Mouse (Mus musculus): ENCODE data around the gene Rps17. TPM values are rescaled to one million over a fixed set of nuclear protein-coding genes. Genes with fewer than 3 reads are reported as not detected.

Gene Rps17
- polyA plus RNA-seq, 1 experiment from 2014 or later = 944 TPM

- no peak for ATAC-seq (ENCODE audit: extremely low read depth, insufficient number of reproducible peaks, low FRiP score, low TSS enrichment)
- H3K4me2 ChIP-seq = peak overlapping the region; percentile 94
- H3K36me3 ChIP-seq = peaks cover 35% of the 10 kb centered on the region
- peak overlapping the region; percentile 85 for H3K9ac ChIP-seq
- no peaks in the 10 kb centered on the region for H3K9me3 ChIP-seq
- H3K27me3 ChIP-seq (replicated peaks) = peaks cover 10% of the 10 kb centered on the region
- peak overlapping the region; percentile 66 for H3K27ac ChIP-seq (replicated peaks)
- peaks cover 27% of the 10 kb centered on the region for H3K4me1 ChIP-seq
- H3K4me3 ChIP-seq = peak overlapping the region; percentile 93
- WGBS = 60% methylated on average over 15 of the region's 15 CpGs
These were observed 555 bp upstream of the Rps17 start for GRCm38 (mm10) chr7:81345447-81346170.

DNA sequence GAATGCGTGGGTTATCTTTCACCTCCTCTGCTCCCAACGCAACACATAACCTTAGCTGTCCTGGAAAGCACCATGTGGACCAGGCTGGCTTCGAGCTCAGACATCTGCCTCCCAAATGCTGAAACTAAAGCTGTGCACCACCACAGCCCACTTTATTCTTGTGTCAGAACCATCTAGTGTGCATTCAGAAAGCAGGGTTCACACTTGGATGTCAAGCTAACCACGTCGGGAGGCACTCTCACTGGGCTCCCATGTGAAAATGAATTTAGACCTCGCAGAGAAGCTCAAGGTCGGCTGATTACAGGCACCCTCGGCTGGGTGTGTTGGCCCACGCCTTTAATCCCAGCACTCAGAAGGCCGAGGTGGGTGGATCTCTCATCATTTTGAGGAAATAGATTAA lies 1.2 kb downstream of the Rps17 start:
- H3K4me3 ChIP-seq = peak overlapping the region; percentile 93
- H3K9me3 ChIP-seq = no peaks in the 10 kb centered on the region
- H3K4me1 ChIP-seq = peaks cover 27% of the 10 kb centered on the region
- H3K4me2 ChIP-seq = peak overlapping the region; percentile 94
- peaks cover 53% of the 10 kb centered on the region for H3K36me3 ChIP-seq
- ATAC-seq (ENCODE audit: extremely low read depth, insufficient number of reproducible peaks, low FRiP score, low TSS enrichment) = no peak
- peaks cover 5% of the 10 kb centered on the region; the same call in 1 of the 2 replicates for H3K27me3 ChIP-seq (replicated peaks)
- 6% methylated on average over 10 of the region's 10 CpGs for WGBS
- peak overlapping the region; percentile 99 for H3K9ac ChIP-seq
- H3K27ac ChIP-seq (replicated peaks) = peak overlapping the region; percentile 89; the same call in 1 of the 2 replicates

GRCm38 (mm10) chr7:81343316-81343715 lies 1.7 kb downstream of the Rps17 start:
- Histone ChIP-seq H3K9me3 (no peaks in the 10 kb centered on the region), H3K4me1 (peaks cover 27% of the 10 kb centered on the region), H3K9ac (peak overlapping the region; percentile 99), H3K27ac (replicated peaks) (no peak overlapping the region), H3K4me2 (peak overlapping the region; percentile 94), H3K36me3 (peaks cover 58% of the 10 kb centered on the region), H3K27me3 (replicated peaks) (peaks cover 5% of the 10 kb centered on the region; the same call in 1 of the 2 replicates), H3K4me3 (peak overlapping the region; percentile 93)
- ATAC-seq (ENCODE audit: extremely low read depth, insufficient number of reproducible peaks, low FRiP score, low TSS enrichment) = no peak
- 19% methylated on average over 8 of the region's 8 CpGs for WGBS

DNA sequence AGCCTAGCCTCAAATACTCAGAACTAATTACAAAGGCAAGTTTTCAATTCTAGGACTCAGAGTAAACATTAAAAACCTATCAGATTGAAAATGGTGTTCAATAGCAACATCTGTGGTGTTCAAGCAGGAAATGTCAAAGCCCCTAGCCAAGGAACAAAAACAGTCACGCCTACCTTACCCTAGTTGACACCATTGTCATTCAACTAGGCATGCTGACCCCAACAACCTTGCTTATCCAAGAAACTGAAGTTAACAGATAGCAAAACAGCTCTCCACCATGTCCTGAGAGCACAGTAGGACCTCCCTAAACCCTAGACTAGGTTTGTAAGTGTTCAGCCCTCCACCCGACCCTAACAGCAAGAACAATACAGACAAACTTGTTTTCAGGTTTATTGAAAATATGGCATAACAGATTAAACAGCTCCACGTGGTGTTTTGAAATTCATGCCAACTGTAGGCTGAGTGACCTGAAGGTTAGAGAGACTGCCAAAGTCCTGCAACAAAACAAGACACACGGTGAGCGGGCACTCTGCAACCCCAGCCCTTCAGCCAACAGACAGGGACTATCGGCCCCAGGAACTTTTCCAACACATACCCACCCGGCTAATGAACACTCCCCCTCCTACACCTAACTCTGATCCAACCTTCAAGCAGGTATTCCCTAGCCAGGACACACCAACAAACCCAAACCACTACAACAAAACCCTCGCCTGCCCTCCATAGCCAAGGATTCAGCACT lies 2.5 kb downstream of the Rps17 start:
- Histone ChIP-seq H3K27ac (replicated peaks) (no peak overlapping the region), H3K4me1 (peaks cover 27% of the 10 kb centered on the region), H3K9me3 (no peaks in the 10 kb centered on the region), H3K4me2 (peak overlapping the region; percentile 94), H3K9ac (peak overlapping the region; percentile 99), H3K4me3 (peak overlapping the region; percentile 93), H3K27me3 (replicated peaks) (no peaks in the 10 kb centered on the region), H3K36me3 (peaks cover 66% of the 10 kb centered on the region)
- no peak for ATAC-seq (ENCODE audit: extremely low read depth, insufficient number of reproducible peaks, low FRiP score, low TSS enrichment)
- WGBS = 53% methylated on average over 8 of the region's 8 CpGs

- Histone ChIP-seq H3K4me1 (peaks cover 27% of the 10 kb centered on the region), H3K27ac (replicated peaks) (no peak overlapping the region), H3K9me3 (no peaks in the 10 kb centered on the region), H3K9ac (no peak overlapping the region), H3K4me2 (no peak overlapping the region), H3K4me3 (no peak overlapping the region), H3K27me3 (replicated peaks) (no peaks in the 10 kb centered on the region), H3K36me3 (peaks cover 75% of the 10 kb centered on the region)
- 50% methylated on average over 3 of the region's 3 CpGs for WGBS
- ATAC-seq (ENCODE audit: extremely low read depth, insufficient number of reproducible peaks, low FRiP score, low TSS enrichment) = no peak
These were observed 3.5 kb downstream of the Rps17 start for GRCm38 (mm10) chr7:81341563-81341962.

- H3K4me3 ChIP-seq = no peak overlapping the region
- no peak overlapping the region for H3K4me2 ChIP-seq
- H3K27me3 ChIP-seq (replicated peaks) = no peaks in the 10 kb centered on the region
- WGBS = 81% methylated on average over 4 of the region's 4 CpGs
- H3K27ac ChIP-seq (replicated peaks) = no peak overlapping the region
- peaks cover 34% of the 10 kb centered on the region for H3K4me1 ChIP-seq
- H3K36me3 ChIP-seq = peaks cover 85% of the 10 kb centered on the region
- H3K9me3 ChIP-seq = no peaks in the 10 kb centered on the region
- ATAC-seq (ENCODE audit: extremely low read depth, insufficient number of reproducible peaks, low FRiP score, low TSS enrichment) = no peak
- no peak overlapping the region for H3K9ac ChIP-seq
These were observed 5.3 kb downstream of the Rps17 start for GRCm38 (mm10) chr7:81339783-81340182.

DNA sequence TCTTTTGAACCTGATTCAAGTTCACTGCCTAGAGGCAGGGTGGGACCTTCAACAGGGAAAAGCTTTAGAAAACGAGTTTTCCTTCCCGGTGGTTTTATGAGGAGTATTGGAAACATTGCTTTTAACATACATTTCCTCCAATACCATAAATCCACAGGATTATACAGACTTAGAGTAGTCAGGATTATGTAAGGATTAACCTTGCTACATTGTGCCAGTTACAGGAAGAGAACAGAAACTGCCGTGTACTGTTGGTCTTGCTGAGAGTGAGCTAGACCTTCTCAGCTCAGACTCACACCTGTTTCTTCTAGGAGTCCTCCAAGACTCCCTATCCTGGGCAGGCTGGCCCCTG lies 6.6 kb downstream of the Rps17 start:
- Histone ChIP-seq H3K4me1 (peaks cover 28% of the 10 kb centered on the region), H3K9ac (no peak overlapping the region; the same call in 1 of the 2 replicates), H3K9me3 (no peaks in the 10 kb centered on the region), H3K27ac (replicated peaks) (no peak overlapping the region), H3K27me3 (replicated peaks) (no peaks in the 10 kb centered on the region), H3K36me3 (peaks cover 85% of the 10 kb centered on the region), H3K4me2 (no peak overlapping the region), H3K4me3 (no peak overlapping the region)
- no peak for ATAC-seq (ENCODE audit: extremely low read depth, insufficient number of reproducible peaks, low FRiP score, low TSS enrichment)
- 77% methylated on average over 3 of the region's 3 CpGs for WGBS

DNA sequence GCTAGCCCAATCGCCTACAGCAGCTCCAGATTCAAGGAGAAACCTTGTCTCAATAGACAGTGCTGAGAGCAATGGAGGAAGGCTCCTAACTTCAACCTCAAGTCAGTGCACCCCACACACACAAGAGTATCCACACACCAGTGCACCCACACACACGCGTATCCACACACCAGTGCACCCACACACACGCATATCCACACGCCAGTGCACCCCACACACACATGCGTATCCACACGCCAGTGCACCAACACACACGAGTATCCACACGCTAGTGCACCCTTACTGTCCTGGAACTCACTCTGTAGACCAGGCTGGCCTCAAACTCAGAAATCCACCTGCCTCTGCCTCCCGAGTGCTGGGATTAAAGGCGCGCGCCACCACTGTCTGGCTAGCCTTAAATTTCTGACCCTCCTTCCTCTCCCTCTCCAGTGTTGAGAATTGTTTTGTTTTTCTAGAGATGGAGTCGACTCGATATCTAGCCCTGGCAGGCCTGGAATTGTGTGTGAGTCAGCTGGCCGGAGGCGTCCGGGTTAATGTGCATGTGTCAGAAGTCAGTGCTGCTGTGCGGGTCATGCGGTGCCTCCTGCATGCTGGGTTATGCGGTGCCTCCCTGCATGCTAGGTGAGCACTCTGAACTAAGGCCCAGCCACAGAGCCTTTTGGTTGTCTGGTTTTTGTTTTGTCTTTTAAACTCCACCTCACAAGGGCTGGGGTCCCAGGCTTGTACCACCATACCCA lies 7.1 kb downstream of the Rps17 start:
- Histone ChIP-seq H3K4me2 (no peak overlapping the region), H3K4me3 (no peak overlapping the region), H3K4me1 (peaks cover 22% of the 10 kb centered on the region), H3K9me3 (no peaks in the 10 kb centered on the region), H3K9ac (no peak overlapping the region), H3K36me3 (peaks cover 82% of the 10 kb centered on the region), H3K27ac (replicated peaks) (no peak overlapping the region), H3K27me3 (replicated peaks) (no peaks in the 10 kb centered on the region)
- ATAC-seq (ENCODE audit: extremely low read depth, insufficient number of reproducible peaks, low FRiP score, low TSS enrichment) = no peak
- 92% methylated on average over 21 of the region's 21 CpGs for WGBS

- WGBS = 42% methylated on average over 8 of the region's 8 CpGs
- Histone ChIP-seq H3K9ac (no peak overlapping the region), H3K36me3 (peaks cover 75% of the 10 kb centered on the region), H3K4me3 (no peak overlapping the region), H3K9me3 (no peaks in the 10 kb centered on the region), H3K27ac (replicated peaks) (peak overlapping the region; percentile 74), H3K4me2 (no peak overlapping the region; the same call in 1 of the 2 replicates), H3K4me1 (peaks cover 16% of the 10 kb centered on the region), H3K27me3 (replicated peaks) (no peaks in the 10 kb centered on the region)
- no peak for ATAC-seq (ENCODE audit: extremely low read depth, insufficient number of reproducible peaks, low FRiP score, low TSS enrichment)
These were observed 8.6 kb downstream of the Rps17 start for GRCm38 (mm10) chr7:81336432-81336786.

GRCm38 (mm10) chr7:81335705-81336431 lies 9.2 kb downstream of the Rps17 start:
- Histone ChIP-seq H3K4me1 (peaks cover 21% of the 10 kb centered on the region), H3K4me2 (no peak overlapping the region; the same call in 1 of the 2 replicates), H3K27ac (replicated peaks) (peak overlapping the region; percentile 74), H3K36me3 (peaks cover 69% of the 10 kb centered on the region), H3K9me3 (no peaks in the 10 kb centered on the region), H3K9ac (no peak overlapping the region), H3K27me3 (replicated peaks) (no peaks in the 10 kb centered on the region), H3K4me3 (no peak overlapping the region)
- no peak for ATAC-seq (ENCODE audit: extremely low read depth, insufficient number of reproducible peaks, low FRiP score, low TSS enrichment)
- whole genome bisulfite sequencing = 63% methylated on average over 18 of the region's 18 CpGs

DNA sequence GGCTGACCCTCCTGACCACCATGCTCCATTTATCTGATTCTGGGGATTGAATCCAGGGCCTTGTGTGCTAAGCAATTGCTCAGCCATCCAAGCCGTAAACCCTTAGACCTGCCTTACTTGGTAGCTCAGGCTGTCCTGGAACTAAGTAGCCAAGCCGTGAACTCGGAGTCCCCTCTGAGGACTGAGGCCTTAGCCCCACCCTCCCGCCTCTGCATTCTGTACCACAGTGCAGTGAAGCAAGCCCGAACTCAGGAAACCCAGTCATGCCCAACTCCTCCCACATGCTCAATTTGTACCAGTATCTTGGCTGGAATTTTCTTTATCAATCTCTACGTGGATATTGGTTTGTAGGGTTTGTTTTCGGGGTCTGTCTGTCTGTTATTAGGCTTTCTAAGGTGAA lies 13.2 kb downstream of the Rps17 start:
- Histone ChIP-seq H3K4me3 (no peak overlapping the region), H3K27me3 (replicated peaks) (no peaks in the 10 kb centered on the region), H3K9me3 (no peaks in the 10 kb centered on the region), H3K36me3 (peaks cover 50% of the 10 kb centered on the region), H3K9ac (no peak overlapping the region), H3K4me2 (no peak overlapping the region), H3K27ac (replicated peaks) (no peak overlapping the region), H3K4me1 (peaks cover 25% of the 10 kb centered on the region)
- ATAC-seq (ENCODE audit: extremely low read depth, insufficient number of reproducible peaks, low FRiP score, low TSS enrichment) = no peak
- 76% methylated on average over 7 of the region's 7 CpGs for WGBS
